Mouse (Mus musculus): ENCODE measurements around the gene Styx. TPM values are rescaled to one million over a fixed set of nuclear protein-coding genes. Genes with fewer than 3 reads are reported as not detected.

Gene Styx
- total and polyA plus RNA-seq, 3 experiments: 33.3 to 102 (median 37.3) TPM

- no peak for ATAC-seq (ENCODE audit: extremely low read depth, insufficient number of reproducible peaks, low FRiP score, poor library complexity, severe bottlenecking)
- H3K9me3 ChIP-seq (replicated peaks): no peaks in the 10 kb centered on the region
- peaks cover 69% of the 10 kb centered on the region for H3K4me1 ChIP-seq (ENCODE audit: insufficient read depth, low read depth, low read length)
- H3K4me3 ChIP-seq (ENCODE audit: low read depth, low read length): no peak overlapping the region
- no peak for DNase-seq (ENCODE audit: low spot score)
- TF ChIP-seq GATA2 (IDR thresholded peaks at IDR 0.05; ENCODE audit: borderline replicate concordance, low read depth, low read length): no peak
- no peak for TF ChIP-seq POLR2AphosphoS5 (IDR thresholded peaks at IDR 0.05; ENCODE audit: insufficient replicate concordance, low read depth, low read length)
- TF ChIP-seq GATA1 (IDR thresholded peaks at IDR 0.05; ENCODE audit: borderline replicate concordance, low read length): no peak
- TF ChIP-seq CTCF (IDR thresholded peaks at IDR 0.05; ENCODE audit: low read depth, low read length): no peak
- no peak for TF ChIP-seq TAL1 (conservative IDR thresholded peaks at IDR 0.05; ENCODE audit: low read depth, low read length)
- H3K36me3 ChIP-seq (replicated peaks): peaks cover 8% of the 10 kb centered on the region
- no peaks in the 10 kb centered on the region for H3K27me3 ChIP-seq (ENCODE audit: insufficient read depth, low read length)
These were observed 30.8 kb upstream of the Styx start for GRCm38 (mm10) chr14:45320111-45320510.

GRCm38 (mm10) chr14:45321067-45321466 is 29.8 kb upstream of the Styx start:
- Histone ChIP-seq H3K27me3 (ENCODE audit: insufficient read depth, low read length) (no peaks in the 10 kb centered on the region), H3K36me3 (replicated peaks) (peaks cover 2% of the 10 kb centered on the region), H3K9me3 (replicated peaks) (no peaks in the 10 kb centered on the region), H3K4me3 (ENCODE audit: low read depth, low read length) (no peak overlapping the region; the same call in 1 of the 2 replicates), H3K4me1 (ENCODE audit: insufficient read depth, low read depth, low read length) (peaks cover 70% of the 10 kb centered on the region)
- TF ChIP-seq POLR2AphosphoS5 (IDR thresholded peaks at IDR 0.05; ENCODE audit: insufficient replicate concordance, low read depth, low read length) (no peak), CTCF (IDR thresholded peaks at IDR 0.05; ENCODE audit: low read depth, low read length) (no peak), GATA1 (IDR thresholded peaks at IDR 0.05; ENCODE audit: borderline replicate concordance, low read length) (no peak), TAL1 (conservative IDR thresholded peaks at IDR 0.05; ENCODE audit: low read depth, low read length) (no peak), GATA2 (IDR thresholded peaks at IDR 0.05; ENCODE audit: borderline replicate concordance, low read depth, low read length) (no peak)
- ATAC-seq (ENCODE audit: extremely low read depth, insufficient number of reproducible peaks, low FRiP score, poor library complexity, severe bottlenecking): no peak
- DNase-seq (ENCODE audit: low spot score): no peak

- H3K27me3 ChIP-seq (ENCODE audit: insufficient read depth, low read length): no peaks in the 10 kb centered on the region
- DNase-seq (ENCODE audit: low spot score): peak; percentile 41
- ATAC-seq (ENCODE audit: extremely low read depth, insufficient number of reproducible peaks, low FRiP score, poor library complexity, severe bottlenecking): peak; percentile 81
- H3K36me3 ChIP-seq (replicated peaks): no peaks in the 10 kb centered on the region
- TF ChIP-seq TAL1 (conservative IDR thresholded peaks at IDR 0.05; ENCODE audit: low read depth, low read length): peak; percentile 65
- TF ChIP-seq GATA1 (IDR thresholded peaks at IDR 0.05; ENCODE audit: borderline replicate concordance, low read length): no peak
- peaks cover 69% of the 10 kb centered on the region for H3K4me1 ChIP-seq (ENCODE audit: insufficient read depth, low read depth, low read length)
- no peaks in the 10 kb centered on the region for H3K9me3 ChIP-seq (replicated peaks)
- H3K4me3 ChIP-seq (ENCODE audit: low read depth, low read length): peak overlapping the region; percentile 37; the same call in 1 of the 2 replicates
These were observed 29.3 kb upstream of the Styx start for GRCm38 (mm10) chr14:45321622-45322021.

- Histone ChIP-seq H3K4me1 (ENCODE audit: insufficient read depth, low read depth, low read length) (peaks cover 71% of the 10 kb centered on the region), H3K9me3 (replicated peaks) (no peaks in the 10 kb centered on the region), H3K36me3 (replicated peaks) (no peaks in the 10 kb centered on the region)
These were observed 28.4 kb upstream of the Styx start for GRCm38 (mm10) chr14:45322450-45322849.

GRCm38 (mm10) chr14:45323320-45323719 is 27.6 kb upstream of the Styx start:
- H3K27me3 ChIP-seq (ENCODE audit: insufficient read depth, low read length): no peaks in the 10 kb centered on the region
- H3K4me1 ChIP-seq (ENCODE audit: insufficient read depth, low read depth, low read length): peaks cover 78% of the 10 kb centered on the region
- TF ChIP-seq CTCF (IDR thresholded peaks at IDR 0.05; ENCODE audit: low read depth, low read length) (no peak), GATA1 (IDR thresholded peaks at IDR 0.05; ENCODE audit: borderline replicate concordance, low read length) (no peak), TAL1 (conservative IDR thresholded peaks at IDR 0.05; ENCODE audit: low read depth, low read length) (no peak), GATA2 (IDR thresholded peaks at IDR 0.05; ENCODE audit: borderline replicate concordance, low read depth, low read length) (no peak), POLR2AphosphoS5 (IDR thresholded peaks at IDR 0.05; ENCODE audit: insufficient replicate concordance, low read depth, low read length) (no peak)
- DNase-seq (ENCODE audit: low spot score) (no peak), ATAC-seq (ENCODE audit: extremely low read depth, insufficient number of reproducible peaks, low FRiP score, poor library complexity, severe bottlenecking) (no peak)
- no peaks in the 10 kb centered on the region for H3K36me3 ChIP-seq (replicated peaks)
- H3K9me3 ChIP-seq (replicated peaks): no peaks in the 10 kb centered on the region
- no peak overlapping the region for H3K4me3 ChIP-seq (ENCODE audit: low read depth, low read length)

More at GRCm38 (mm10) chr14:45322450-45322849, 28.4 kb upstream of the Styx start:
- no peak for ATAC-seq (ENCODE audit: extremely low read depth, insufficient number of reproducible peaks, low FRiP score, poor library complexity, severe bottlenecking)
- TF ChIP-seq GATA1 (IDR thresholded peaks at IDR 0.05; ENCODE audit: borderline replicate concordance, low read length): no peak
- no peak for TF ChIP-seq POLR2AphosphoS5 (IDR thresholded peaks at IDR 0.05; ENCODE audit: insufficient replicate concordance, low read depth, low read length)
- no peak for TF ChIP-seq CTCF (IDR thresholded peaks at IDR 0.05; ENCODE audit: low read depth, low read length)
- no peak for TF ChIP-seq GATA2 (IDR thresholded peaks at IDR 0.05; ENCODE audit: borderline replicate concordance, low read depth, low read length)
- no peak for TF ChIP-seq TAL1 (conservative IDR thresholded peaks at IDR 0.05; ENCODE audit: low read depth, low read length)
- H3K4me3 ChIP-seq (ENCODE audit: low read depth, low read length): no peak overlapping the region; the same call in 1 of the 2 replicates
- DNase-seq (ENCODE audit: low spot score): no peak
- no peaks in the 10 kb centered on the region for H3K27me3 ChIP-seq (ENCODE audit: insufficient read depth, low read length)

- no peak overlapping the region; the same call in 1 of the 2 replicates for H3K4me3 ChIP-seq (ENCODE audit: low read depth, low read length)
- H3K9me3 ChIP-seq (replicated peaks): no peaks in the 10 kb centered on the region
- ATAC-seq (ENCODE audit: extremely low read depth, insufficient number of reproducible peaks, low FRiP score, poor library complexity, severe bottlenecking) (peak; percentile 5; the same call in 1 of the 2 replicates), DNase-seq (ENCODE audit: low spot score) (no peak)
- peaks cover 71% of the 10 kb centered on the region for H3K4me1 ChIP-seq (ENCODE audit: insufficient read depth, low read depth, low read length)
- no peaks in the 10 kb centered on the region for H3K27me3 ChIP-seq (ENCODE audit: insufficient read depth, low read length)
- no peaks in the 10 kb centered on the region for H3K36me3 ChIP-seq (replicated peaks)
- no peak for TF ChIP-seq TAL1 (conservative IDR thresholded peaks at IDR 0.05; ENCODE audit: low read depth, low read length)
- TF ChIP-seq POLR2AphosphoS5 (IDR thresholded peaks at IDR 0.05; ENCODE audit: insufficient replicate concordance, low read depth, low read length): no peak
- no peak for TF ChIP-seq CTCF (IDR thresholded peaks at IDR 0.05; ENCODE audit: low read depth, low read length)
- no peak for TF ChIP-seq GATA1 (IDR thresholded peaks at IDR 0.05; ENCODE audit: borderline replicate concordance, low read length)
- TF ChIP-seq GATA2 (IDR thresholded peaks at IDR 0.05; ENCODE audit: borderline replicate concordance, low read depth, low read length): no peak
These were observed 25.4 kb upstream of the Styx start for GRCm38 (mm10) chr14:45325471-45325870.

All from G1E (cell line).